Mouse (Mus musculus) MEL (cell line): Measurements from ENCODE around the gene Nvl. TPM values are rescaled to one million over a fixed set of nuclear protein-coding genes. Genes with fewer than 3 reads are reported as not detected.

Source experiments
- DNase-seq: peaks from one replicate; pipeline ENCODE4 v3.0.0; 2011; ENCODE audit warnings: low read depth, low spot score
- H3K27ac ChIP-seq: 2 replicates; pipeline ENCODE4 v1.5.1; 2012; ENCODE audit warnings: low read depth, mild to moderate bottlenecking, control low read depth, low read length, moderate library complexity; ENCODE audit not compliant: control insufficient read depth
- H3K27me3 ChIP-seq, 2 experiments: fragments of 150-350 bp in 1 of 2; sonication (generic) in 1 of 2; 2 replicates each; pipeline ENCODE4 v1.6.1; 2012; ENCODE audit warnings: low read length in 2 of 2, mild to moderate bottlenecking in 2 of 2, improper control_type of control experiment in 1 of 2, moderate library complexity in 1 of 2; ENCODE audit not compliant: insufficient read depth in 2 of 2, control insufficient read depth in 1 of 2
- H3K36me3 ChIP-seq, 2 experiments: 2 replicates each; pipeline ENCODE4 v1.6.1; 2012 to 2014; ENCODE audit warnings: low read length in 2 of 2, improper control_type of control experiment in 1 of 2, inconsistent platforms in 1 of 2, mild to moderate bottlenecking in 1 of 2; ENCODE audit not compliant: insufficient read depth in 2 of 2, control insufficient read depth in 1 of 2
- H3K4me1 ChIP-seq, 2 experiments: fragments of 150-350 bp in 1 of 2; sonication (generic) in 1 of 2; 2 replicates each; pipeline ENCODE4 v1.6.1; 2012; ENCODE audit warnings: low read length in 2 of 2, improper control_type of control experiment in 1 of 2, mild to moderate bottlenecking in 1 of 2; ENCODE audit not compliant: insufficient read depth in 2 of 2, control insufficient read depth in 1 of 2
- H3K4me3 ChIP-seq, 2 experiments: fragments of 150-350 bp in 1 of 2; sonication (generic) in 1 of 2; 2 replicates each; pipeline ENCODE4 v1.5.1; 2012; ENCODE audit warnings: low read depth in 2 of 2, low read length in 2 of 2, mild to moderate bottlenecking in 2 of 2, moderate library complexity in 2 of 2, control low read depth in 1 of 2, improper control_type of control experiment in 1 of 2; ENCODE audit not compliant: control insufficient read depth in 1 of 2, insufficient read depth in 1 of 2
- H3K79me2 ChIP-seq: 2 replicates; pipeline ENCODE4 v1.6.1; 2012; ENCODE audit warnings: mild to moderate bottlenecking, low read length, moderate library complexity; ENCODE audit not compliant: control insufficient read depth, poor library complexity, insufficient read depth
- H3K9ac ChIP-seq: 2 replicates; pipeline ENCODE4 v1.6.1; 2012; ENCODE audit warnings: low read depth, mild to moderate bottlenecking, control low read depth, low read length, moderate library complexity; ENCODE audit not compliant: control insufficient read depth, poor library complexity, severe bottlenecking
- H3K9me3 ChIP-seq: fragments of 150-350 bp; sonication (generic); replicated peaks from 2 replicates; pipeline ENCODE4 v1.6.1; 2012; ENCODE audit warnings: mild to moderate bottlenecking, low read length, improper control_type of control experiment, moderate library complexity; ENCODE audit not compliant: insufficient read depth
- CHD1 ChIP-seq: IDR thresholded peaks from 2 replicates; pipeline ENCODE4 v1.6.1; 2012; ENCODE audit warnings: low read depth, mild to moderate bottlenecking, inconsistent platforms, low read length, improper control_type of control experiment
- CTCF ChIP-seq, 3 experiments: IDR thresholded peaks in 2 of 3; conservative IDR thresholded peaks in 1 of 3; 2 replicates each; pipeline ENCODE4 v1.5.1; 2011 to 2012; ENCODE audit warnings: low read length in 3 of 3, low read depth in 2 of 3, mild to moderate bottlenecking in 2 of 3, improper control_type of control experiment in 1 of 3, inconsistent platforms in 1 of 3, mixed read lengths in 1 of 3, moderate library complexity in 1 of 3; ENCODE audit not compliant: control insufficient read depth in 1 of 3, insufficient read depth in 1 of 3, poor library complexity in 1 of 3, severe bottlenecking in 1 of 3
- EP300 ChIP-seq, 2 experiments: IDR thresholded peaks; 2 replicates each; pipeline ENCODE4 v1.6.1; 2011; ENCODE audit warnings: improper control_type of control experiment in 2 of 2, low read length in 2 of 2, low read depth in 1 of 2, mild to moderate bottlenecking in 1 of 2
- ETS1 ChIP-seq: IDR thresholded peaks from 2 replicates; pipeline ENCODE4 v1.6.1; 2012; ENCODE audit warnings: low read depth, mild to moderate bottlenecking, inconsistent platforms, low read length, improper control_type of control experiment, moderate library complexity
- GABPA ChIP-seq: IDR thresholded peaks from 2 replicates; pipeline ENCODE4 v1.6.1; 2012; ENCODE audit warnings: low read depth, mild to moderate bottlenecking, inconsistent platforms, low read length, improper control_type of control experiment, moderate library complexity
- GATA1 ChIP-seq: IDR thresholded peaks from 2 replicates; pipeline ENCODE4 v1.6.1; 2011; ENCODE audit warnings: low read depth, low read length, improper control_type of control experiment
- HCFC1 ChIP-seq: IDR thresholded peaks from 2 replicates; pipeline ENCODE4 v1.6.1; 2012; ENCODE audit warnings: low read depth, mild to moderate bottlenecking, inconsistent platforms, low read length, improper control_type of control experiment, moderate library complexity
- MAFK ChIP-seq: IDR thresholded peaks from 2 replicates; pipeline ENCODE4 v1.6.1; 2011; ENCODE audit warnings: low read depth, mild to moderate bottlenecking, low read length, improper control_type of control experiment, borderline replicate concordance
- MYB ChIP-seq: IDR thresholded peaks from 2 replicates; pipeline ENCODE4 v1.6.1; 2011; ENCODE audit warnings: mild to moderate bottlenecking, low read depth, low read length, improper control_type of control experiment
- MYC ChIP-seq: IDR thresholded peaks from 2 replicates; pipeline ENCODE4 v1.6.1; 2011; ENCODE audit warnings: low read depth, mild to moderate bottlenecking, low read length, improper control_type of control experiment, moderate library complexity
- POLR2AphosphoS2 ChIP-seq: IDR thresholded peaks from 2 replicates; pipeline ENCODE4 v1.6.1; 2011; ENCODE audit warnings: low read length, improper control_type of control experiment
- RAD21 ChIP-seq: IDR thresholded peaks from 2 replicates; pipeline ENCODE4 v1.6.1; 2011; ENCODE audit warnings: mild to moderate bottlenecking, low read depth, low read length, improper control_type of control experiment
- SIN3A ChIP-seq: IDR thresholded peaks from 2 replicates; pipeline ENCODE4 v1.6.1; 2012; ENCODE audit warnings: low read length, improper control_type of control experiment, inconsistent platforms
- SMC3 ChIP-seq: IDR thresholded peaks from 2 replicates; pipeline ENCODE4 v1.6.1; 2011; ENCODE audit warnings: low read depth, low read length, improper control_type of control experiment
- TBP ChIP-seq: IDR thresholded peaks from 2 replicates; pipeline ENCODE4 v1.8.0; 2011; ENCODE audit warnings: low read depth, low read length, improper control_type of control experiment
- USF1 ChIP-seq: IDR thresholded peaks from 2 replicates; pipeline ENCODE4 v1.6.1; 2014; ENCODE audit warnings: low read depth, mild to moderate bottlenecking, inconsistent platforms, low read length, improper control_type of control experiment, moderate library complexity
- USF2 ChIP-seq, 2 experiments: IDR thresholded peaks; 2 replicates each; pipeline ENCODE4 v1.6.1; 2011 to 2012; ENCODE audit warnings: improper control_type of control experiment in 2 of 2, low read length in 2 of 2, borderline replicate concordance in 1 of 2, inconsistent platforms in 1 of 2, low read depth in 1 of 2, mild to moderate bottlenecking in 1 of 2; ENCODE audit not compliant: insufficient read depth in 1 of 2
- ZC3H11A ChIP-seq: IDR thresholded peaks from 2 replicates; pipeline ENCODE4 v1.6.1; 2012; ENCODE audit warnings: low read depth, mild to moderate bottlenecking, inconsistent platforms, low read length, improper control_type of control experiment
- ZMIZ1 ChIP-seq: IDR thresholded peaks from 2 replicates; pipeline ENCODE4 v1.6.1; 2012; ENCODE audit warnings: low read depth, mild to moderate bottlenecking, inconsistent platforms, low read length, improper control_type of control experiment, moderate library complexity
- polyA plus RNA-seq, 2 experiments: library from polyadenylated mRNA; stranded (reverse) in 1 of 2; unstranded in 1 of 2; fragments of >175 nt in 1 of 2; fragments of >200 nt in 1 of 2; gene quantifications; 2 replicates each; pipeline versions ENCODE4 v1.2.1 to v1.2.4; 2012; ENCODE audit warnings: low replicate concordance in 2 of 2, low read depth in 1 of 2; ENCODE audit not compliant: insufficient read length in 2 of 2, insufficient read depth in 1 of 2, missing spikeins in 1 of 2
- total RNA-seq: library from RNA; depleted of rRNA; stranded (reverse); fragments of 300-350 nt; gene quantifications from 2 replicates; pipeline ENCODE4 v1.2.3, GENCODE M21; 2012

Nvl gene
- total and polyA plus RNA-seq, 3 experiments, result 21.0 to 29.8 TPM; not detected in 1

DNA sequence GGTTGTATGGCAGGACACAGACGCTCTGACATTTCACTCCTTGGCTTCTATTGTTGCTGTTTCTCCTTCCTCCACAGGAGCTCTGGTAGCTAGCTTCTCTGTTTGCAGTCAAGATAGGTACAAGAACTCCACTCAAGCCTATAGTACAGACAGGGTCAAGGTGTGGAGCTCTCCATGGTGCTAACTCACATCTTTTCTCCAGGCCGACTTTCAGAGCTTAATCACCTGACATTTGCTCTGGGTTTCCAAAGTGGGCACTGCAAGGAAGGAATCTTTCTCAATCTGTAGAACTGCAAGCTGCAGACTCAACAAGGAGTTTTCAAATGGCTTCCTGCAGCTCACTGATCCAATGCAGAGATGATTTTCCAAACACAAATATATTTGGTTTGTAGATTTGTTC, 60.0 kb downstream of the Nvl start:
- Histone ChIP-seq H3K27me3 (no peaks in the 10 kb centered on the region), H3K27ac (no peak overlapping the region)
- DNase-seq, result peak; percentile 68

DNA sequence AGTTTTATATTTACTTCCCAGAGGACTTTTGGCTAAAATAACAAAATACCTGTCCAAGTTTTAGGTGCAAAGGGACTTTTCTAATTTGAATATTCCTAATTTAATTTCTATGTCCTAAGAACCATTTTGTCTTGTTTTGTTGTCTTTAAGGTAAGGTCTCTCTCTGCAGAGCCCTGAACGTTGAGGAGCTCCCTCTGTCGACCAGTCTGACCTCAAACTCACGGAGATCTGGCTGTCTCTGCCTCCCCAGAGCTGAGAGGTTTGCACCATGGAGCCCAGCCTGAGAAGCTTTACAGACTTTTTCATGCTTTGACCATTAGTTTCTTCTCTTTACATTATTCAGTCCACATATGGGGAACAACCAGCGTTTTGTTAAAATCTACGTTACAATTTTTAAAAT, 70.9 kb downstream of the Nvl start:
- no peaks in the 10 kb centered on the region for H3K79me2 ChIP-seq
- H3K4me3 ChIP-seq, result no peak overlapping the region
- peaks cover 4 to 6% of the 10 kb centered on the region in 2 experiments for H3K27me3 ChIP-seq
- H3K27ac ChIP-seq, result no peak overlapping the region
- no peak for DNase-seq
- peaks cover 0 to 7% of the 10 kb centered on the region in 2 experiments; a peak in 2 of 4 replicates for H3K36me3 ChIP-seq
- peaks cover 2 to 3% of the 10 kb centered on the region in 2 experiments for H3K4me1 ChIP-seq
- H3K9me3 ChIP-seq, result no peaks in the 10 kb centered on the region
- peak; percentile 28 for TF ChIP-seq ZC3H11A
- TF ChIP-seq CTCF (IDR thresholded peaks at IDR 0.05 in 2 of 3, conservative IDR thresholded peaks at IDR 0.05 in 1 of 3; ENCODE audit: control insufficient read depth in 1 of 3, insufficient read depth in 1 of 3, low read depth in 2 of 3, low read length in 3 of 3, poor library complexity in 1 of 3, severe bottlenecking in 1 of 3), result peak; percentile 4 to 66 (median 54); a peak in 4 of 6 replicates
- peak; percentile 39 for TF ChIP-seq RAD21
- TF ChIP-seq HCFC1, result no peak
- TF ChIP-seq SMC3, result peak; percentile 78
- no peak overlapping the region for H3K9ac ChIP-seq

More for the DNA sequence above, 60.0 kb downstream of the Nvl start:
- no peaks in the 10 kb centered on the region for H3K9me3 ChIP-seq
- no peak overlapping the region for H3K4me3 ChIP-seq
- no peak overlapping the region for H3K9ac ChIP-seq
- H3K4me1 ChIP-seq, result no peaks in the 10 kb centered on the region
- TF ChIP-seq SIN3A (peak; percentile 45; the same call in 1 of the 2 replicates), TBP (no peak), USF1 (no peak), SMC3 (0 out of 2 replicates have a peak, but pooled peaks have one; percentile 12), GATA1 (no peak)
- H3K36me3 ChIP-seq, result no peaks in the 10 kb centered on the region
- H3K79me2 ChIP-seq, result no peaks in the 10 kb centered on the region

DNA sequence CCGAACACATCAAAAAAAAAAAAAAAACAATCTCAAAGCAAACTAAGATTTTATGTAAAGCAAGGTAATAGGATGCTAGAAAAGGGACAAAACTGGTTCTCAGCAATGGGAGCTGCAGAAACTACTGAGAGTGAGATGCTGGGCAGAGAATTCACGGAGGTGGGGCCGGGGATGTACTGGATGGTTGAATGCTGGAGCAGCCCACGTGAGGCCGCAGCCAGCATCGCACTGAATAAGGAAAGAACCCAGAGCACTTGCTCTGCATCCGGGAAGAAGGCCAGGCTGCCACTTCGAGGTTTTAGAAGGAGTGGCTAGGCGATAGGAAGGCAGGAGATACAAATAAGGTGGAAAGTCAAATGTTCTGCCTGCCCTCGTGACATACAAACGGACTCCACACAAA, 74.3 kb downstream of the Nvl start:
- H3K9me3 ChIP-seq, result no peaks in the 10 kb centered on the region
- H3K4me1 ChIP-seq, result peaks cover 5 to 23% of the 10 kb centered on the region in 2 experiments
- H3K27ac ChIP-seq, result no peak overlapping the region
- H3K79me2 ChIP-seq, result no peaks in the 10 kb centered on the region
- peaks cover 0 to 2% of the 10 kb centered on the region in 2 experiments; a peak in 1 of 4 replicates for H3K27me3 ChIP-seq
- TF ChIP-seq POLR2AphosphoS2 (no peak), MAFK (no peak), GABPA (no peak), HCFC1 (no peak), USF2 (IDR thresholded peaks at IDR 0.05; ENCODE audit: borderline replicate concordance in 1 of 2, insufficient read depth in 1 of 2, low read depth in 1 of 2, low read length in 2 of 2) (no peak), MYC (no peak), CTCF (IDR thresholded peaks at IDR 0.05 in 2 of 3, conservative IDR thresholded peaks at IDR 0.05 in 1 of 3; ENCODE audit: control insufficient read depth in 1 of 3, insufficient read depth in 1 of 3, low read depth in 2 of 3, low read length in 3 of 3, poor library complexity in 1 of 3, severe bottlenecking in 1 of 3) (no peak), ETS1 (no peak), ZMIZ1 (no peak), MYB (no peak), CHD1 (no peak), EP300 (IDR thresholded peaks at IDR 0.05; ENCODE audit: low read depth in 1 of 2, low read length in 2 of 2) (no peak)
- no peak overlapping the region for H3K9ac ChIP-seq
- DNase-seq, result no peak
- peaks cover 0 to 23% of the 10 kb centered on the region in 2 experiments; a peak in 2 of 4 replicates for H3K36me3 ChIP-seq
- no peak overlapping the region for H3K4me3 ChIP-seq
